Mouse (Mus musculus) liver, embryonic 12.5 days (tissue): ENCODE measurements around the gene Ttc39b. TPM values are rescaled to one million over a fixed set of nuclear protein-coding genes. Genes with fewer than 3 reads are reported as not detected.

Experiments used
- ATAC-seq: fragments of 200-750 bp; cut with Nextera tagmentation; 2 replicates; pipeline ENCODE4 v1.8.0; 2017; ENCODE audit warnings: moderate number of reproducible peaks, mild to moderate bottlenecking, moderate library complexity
- H3K27ac ChIP-seq: fragments of 300-500 bp; sonication (generic); 2 replicates; pipeline ENCODE4 v1.5.1; 2016; ENCODE audit warnings: mild to moderate bottlenecking
- H3K27me3 ChIP-seq: fragments of 300-500 bp; sonication (generic); replicated peaks from 2 replicates; pipeline ENCODE4 v1.6.1; 2016; ENCODE audit warnings: mild to moderate bottlenecking, moderate library complexity
- H3K36me3 ChIP-seq: fragments of 300-500 bp; sonication (generic); 2 replicates; pipeline ENCODE4 v1.6.1; 2016; ENCODE audit warnings: mild to moderate bottlenecking, moderate library complexity
- H3K4me1 ChIP-seq: fragments of 300-500 bp; sonication (generic); 2 replicates; pipeline ENCODE4 v1.6.1; 2016
- H3K4me2 ChIP-seq: fragments of 300-500 bp; sonication (generic); 2 replicates; pipeline ENCODE4 v1.6.1; 2016; ENCODE audit warnings: mild to moderate bottlenecking, moderate library complexity
- H3K4me3 ChIP-seq: fragments of 300-500 bp; sonication (generic); 2 replicates; pipeline ENCODE4 v1.5.1; 2016; ENCODE audit warnings: mild to moderate bottlenecking, moderate library complexity
- H3K9ac ChIP-seq: fragments of 300-500 bp; sonication (generic); 2 replicates; pipeline ENCODE4 v1.6.1; 2016; ENCODE audit warnings: mild to moderate bottlenecking, moderate library complexity
- H3K9me3 ChIP-seq: fragments of 300-500 bp; sonication (generic); replicated peaks from 2 replicates; pipeline ENCODE4 v1.6.1; 2016; ENCODE audit warnings: mild to moderate bottlenecking, moderate library complexity
- WGBS: fragments of 180-500 bp; shearing (Covaris S2); methylation state at CpG from one replicate; pipeline ENCODE4 v1.1.7; 2016; ENCODE audit not compliant: insufficient replicate concordance; 5-methylcytosine and 5-hydroxymethylcytosine counted together
- polyA plus RNA-seq: library from polyadenylated mRNA; unstranded; fragments of >200 nt; fragmentation: Nextera tagmentation; extraction: Ambion mirVana; gene quantifications from 2 replicates; pipeline ENCODE4 v1.2.1, GENCODE M21; 2016

Gene Ttc39b
- polyA plus RNA-seq, 1 experiment from 2014 or later, result 4.3 TPM

DNA sequence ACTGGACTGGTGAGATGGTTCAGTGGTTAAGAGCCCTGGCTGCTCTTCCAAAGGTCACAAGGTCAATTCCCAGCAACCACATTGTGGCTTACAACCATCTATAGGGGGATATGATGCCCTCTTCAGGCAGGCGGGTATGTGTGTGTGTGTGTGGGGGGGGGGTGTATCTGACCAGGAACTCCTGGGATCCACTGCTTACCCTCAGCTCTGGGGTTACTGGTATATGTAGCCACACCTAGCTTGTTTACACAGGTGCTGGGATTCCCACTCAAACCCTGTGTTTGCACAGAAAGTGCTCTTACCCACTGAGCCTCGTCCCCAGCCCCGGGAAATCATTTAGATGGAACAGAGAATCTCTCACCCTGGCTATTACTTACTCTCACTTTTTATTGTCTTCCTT is 13.7 kb upstream of the Ttc39b start:
- no peak for ATAC-seq
- WGBS, result 50% methylated on average over 3 of the region's 3 CpGs
- H3K9ac ChIP-seq, result no peak overlapping the region
- no peak overlapping the region for H3K4me2 ChIP-seq
- no peaks in the 10 kb centered on the region for H3K9me3 ChIP-seq
- peaks cover 13% of the 10 kb centered on the region for H3K27me3 ChIP-seq
- no peaks in the 10 kb centered on the region for H3K4me1 ChIP-seq
- H3K36me3 ChIP-seq, result no peaks in the 10 kb centered on the region
- H3K27ac ChIP-seq, result no peak overlapping the region
- no peak overlapping the region for H3K4me3 ChIP-seq

DNA sequence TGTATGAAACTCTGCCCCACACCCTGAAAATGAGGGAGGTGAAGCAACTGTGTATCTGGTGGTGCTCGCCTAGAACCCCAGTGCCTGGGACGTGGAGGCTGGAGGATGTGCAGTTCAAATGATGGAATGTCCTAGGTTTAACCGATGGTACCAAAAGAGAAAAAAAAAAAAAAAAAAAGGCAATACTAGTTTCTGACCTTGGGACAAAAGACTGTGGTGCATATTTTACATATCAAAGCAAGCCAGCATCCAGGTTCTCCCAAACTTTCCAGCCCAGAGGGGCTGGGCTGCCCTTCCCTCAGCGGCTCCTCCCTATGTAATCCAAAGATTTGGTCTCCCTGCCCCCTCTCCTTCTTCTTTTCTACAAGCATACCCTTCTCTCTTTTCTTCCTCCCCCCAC is 6.3 kb upstream of the Ttc39b start:
- Histone ChIP-seq H3K9ac (no peak overlapping the region), H3K9me3 (no peaks in the 10 kb centered on the region), H3K4me3 (no peak overlapping the region), H3K4me1 (peaks cover 11% of the 10 kb centered on the region; the same call in 1 of the 2 replicates), H3K27ac (no peak overlapping the region), H3K4me2 (no peak overlapping the region), H3K27me3 (peaks cover 13% of the 10 kb centered on the region), H3K36me3 (no peaks in the 10 kb centered on the region)
- ATAC-seq, result no peak
- WGBS, result 51% methylated on average over 4 of the region's 4 CpGs

DNA sequence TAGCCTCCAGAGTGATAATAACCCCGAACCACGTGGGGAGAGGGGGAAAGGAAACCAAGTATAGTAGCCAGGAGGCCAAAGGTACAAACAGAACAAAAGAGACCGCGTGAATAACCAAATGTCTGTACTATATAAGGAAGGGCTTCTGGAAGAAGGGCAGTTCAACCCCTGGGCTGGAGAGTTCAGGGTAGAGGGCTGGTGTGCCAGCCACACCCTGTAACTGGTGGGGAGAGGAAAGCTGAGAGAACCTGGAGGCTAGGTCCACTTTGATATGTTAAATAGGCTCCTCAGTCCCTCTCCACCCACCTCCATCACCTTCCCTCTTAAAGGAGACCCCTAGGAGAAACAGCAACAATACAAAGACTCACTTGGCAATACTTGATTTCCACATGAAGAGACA is 5.6 kb upstream of the Ttc39b start:
- ATAC-seq, result no peak
- no peak overlapping the region for H3K9ac ChIP-seq
- WGBS, result 37% methylated on average over 4 of the region's 4 CpGs

DNA sequence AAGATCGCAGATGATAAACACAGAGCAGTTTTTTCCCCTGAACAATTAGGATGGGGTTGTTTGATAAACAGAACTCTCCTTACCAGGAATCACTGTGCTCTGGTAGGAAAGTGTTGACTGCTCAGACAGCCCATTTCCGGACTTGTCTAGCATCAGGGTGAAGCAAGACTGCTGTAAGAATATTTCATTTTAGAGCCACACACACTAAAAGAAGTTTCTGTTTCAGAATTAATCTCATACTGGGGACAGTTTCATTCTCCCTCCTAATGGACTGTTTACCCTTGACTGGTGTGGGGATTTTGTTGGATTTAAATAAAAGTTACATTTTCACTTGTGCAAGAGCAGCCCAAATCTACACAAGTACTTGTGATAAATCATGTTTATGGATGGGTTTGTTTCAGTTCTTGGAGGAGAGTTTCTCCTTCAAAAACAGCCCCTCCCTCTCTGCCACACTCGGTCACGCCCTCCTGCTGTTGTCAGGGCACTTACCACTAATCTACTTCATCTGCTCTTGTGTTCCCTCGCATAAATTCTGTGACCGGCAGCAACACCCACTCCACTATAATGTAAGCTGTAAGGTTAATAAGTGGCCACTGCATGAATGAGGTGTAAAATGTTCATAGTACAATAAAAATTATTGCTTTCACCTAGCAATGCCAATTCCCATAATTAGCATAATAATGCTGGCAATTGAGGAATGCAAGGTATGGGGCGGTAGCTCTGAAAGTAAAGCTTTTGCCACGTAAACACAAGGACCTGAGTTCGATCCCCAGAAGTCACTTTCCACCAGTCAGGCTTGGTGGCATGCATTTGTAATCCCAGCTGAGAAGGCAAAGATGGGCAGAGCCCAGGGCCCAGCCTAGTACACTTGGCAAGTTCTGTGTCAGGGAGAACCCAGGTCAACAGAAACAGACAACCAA is 4.2 kb upstream of the Ttc39b start:
- no peak for ATAC-seq
- Histone ChIP-seq H3K4me2 (no peak overlapping the region), H3K4me1 (peaks cover 25% of the 10 kb centered on the region; the same call in 1 of the 2 replicates), H3K27ac (no peak overlapping the region), H3K27me3 (peaks cover 20% of the 10 kb centered on the region), H3K9me3 (no peaks in the 10 kb centered on the region), H3K9ac (no peak overlapping the region), H3K4me3 (no peak overlapping the region), H3K36me3 (no peaks in the 10 kb centered on the region)
- 40% methylated on average over 9 of the region's 9 CpGs for WGBS

More for the DNA sequence above, 5.6 kb upstream of the Ttc39b start:
- H3K4me2 ChIP-seq, result no peak overlapping the region
- H3K4me1 ChIP-seq, result peaks cover 12% of the 10 kb centered on the region; the same call in 1 of the 2 replicates
- H3K9me3 ChIP-seq, result no peaks in the 10 kb centered on the region
- no peak overlapping the region for H3K4me3 ChIP-seq
- H3K36me3 ChIP-seq, result no peaks in the 10 kb centered on the region
- H3K27me3 ChIP-seq, result peaks cover 18% of the 10 kb centered on the region
- no peak overlapping the region for H3K27ac ChIP-seq

- no peak overlapping the region for H3K9ac ChIP-seq
- H3K27me3 ChIP-seq, result peaks cover 28% of the 10 kb centered on the region
- H3K4me3 ChIP-seq, result no peak overlapping the region
- peaks cover 30% of the 10 kb centered on the region; the same call in 1 of the 2 replicates for H3K4me1 ChIP-seq
- WGBS, result 31% methylated on average over 4 of the region's 4 CpGs
- no peaks in the 10 kb centered on the region for H3K9me3 ChIP-seq
- H3K36me3 ChIP-seq, result no peaks in the 10 kb centered on the region
- H3K27ac ChIP-seq, result no peak overlapping the region
- no peak overlapping the region for H3K4me2 ChIP-seq
- ATAC-seq, result no peak
Measured at GRCm38 (mm10) chr4:83327526-83327925, 3.5 kb upstream of the Ttc39b start.

DNA sequence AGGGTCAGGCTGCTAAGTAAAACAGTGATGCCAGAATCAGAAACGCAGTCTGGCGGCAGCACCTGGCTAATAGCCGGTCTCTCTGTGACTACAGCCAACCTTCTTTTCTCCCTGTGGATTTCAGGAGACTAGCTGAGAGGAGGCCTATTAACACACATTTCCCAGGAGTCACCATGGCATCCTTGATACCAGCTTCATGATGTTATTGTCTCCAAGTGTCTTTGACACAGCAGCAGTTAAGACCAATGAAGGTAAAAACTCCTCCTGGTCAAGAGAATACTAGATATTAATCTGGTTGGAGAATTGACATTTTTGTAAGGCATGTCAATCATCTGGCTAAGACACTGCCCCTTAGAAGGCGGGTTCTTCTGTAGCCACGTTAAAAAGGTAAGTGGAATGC is 1.3 kb upstream of the Ttc39b start:
- ATAC-seq, result no peak
- WGBS, result 53% methylated on average over 5 of the region's 5 CpGs
- Histone ChIP-seq H3K4me3 (no peak overlapping the region), H3K27me3 (peaks cover 37% of the 10 kb centered on the region), H3K36me3 (no peaks in the 10 kb centered on the region), H3K4me1 (peaks cover 30% of the 10 kb centered on the region; the same call in 1 of the 2 replicates), H3K27ac (no peak overlapping the region), H3K9me3 (no peaks in the 10 kb centered on the region), H3K9ac (no peak overlapping the region), H3K4me2 (no peak overlapping the region)

GRCm38 (mm10) chr4:83323201-83323903 is 703 bp downstream of the Ttc39b start:
- peak; percentile 32 for ATAC-seq
- 3% methylated on average over 48 of the region's 48 CpGs for WGBS
- peaks cover 29% of the 10 kb centered on the region; the same call in 1 of the 2 replicates for H3K4me1 ChIP-seq
- H3K27ac ChIP-seq, result peak overlapping the region; percentile 45; the same call in 1 of the 2 replicates
- H3K36me3 ChIP-seq, result no peaks in the 10 kb centered on the region
- no peaks in the 10 kb centered on the region for H3K9me3 ChIP-seq
- H3K27me3 ChIP-seq, result peaks cover 37% of the 10 kb centered on the region
- H3K4me3 ChIP-seq, result peak overlapping the region; percentile 75
- peak overlapping the region; percentile 71 for H3K9ac ChIP-seq
- H3K4me2 ChIP-seq, result peak overlapping the region; percentile 99

GRCm38 (mm10) chr4:83319736-83320135 is 4.3 kb downstream of the Ttc39b start:
- H3K36me3 ChIP-seq, result no peaks in the 10 kb centered on the region
- H3K4me2 ChIP-seq, result no peak overlapping the region
- H3K9me3 ChIP-seq, result no peaks in the 10 kb centered on the region
- no peak for ATAC-seq
- peaks cover 23% of the 10 kb centered on the region for H3K27me3 ChIP-seq
- no peak overlapping the region for H3K27ac ChIP-seq
- peaks cover 40% of the 10 kb centered on the region for H3K4me1 ChIP-seq
- 78% methylated on average over 4 of the region's 4 CpGs for WGBS
- H3K4me3 ChIP-seq, result no peak overlapping the region
- no peak overlapping the region for H3K9ac ChIP-seq

GRCm38 (mm10) chr4:83318758-83319157 is 5.3 kb downstream of the Ttc39b start:
- H3K27me3 ChIP-seq, result peaks cover 23% of the 10 kb centered on the region
- ATAC-seq, result no peak
- H3K36me3 ChIP-seq, result no peaks in the 10 kb centered on the region
- no peak overlapping the region for H3K27ac ChIP-seq
- H3K4me3 ChIP-seq, result no peak overlapping the region
- H3K4me2 ChIP-seq, result no peak overlapping the region
- peaks cover 37% of the 10 kb centered on the region for H3K4me1 ChIP-seq
- H3K9me3 ChIP-seq, result no peaks in the 10 kb centered on the region
- H3K9ac ChIP-seq, result no peak overlapping the region
- 18% methylated on average over 3 of the region's 3 CpGs for WGBS

DNA sequence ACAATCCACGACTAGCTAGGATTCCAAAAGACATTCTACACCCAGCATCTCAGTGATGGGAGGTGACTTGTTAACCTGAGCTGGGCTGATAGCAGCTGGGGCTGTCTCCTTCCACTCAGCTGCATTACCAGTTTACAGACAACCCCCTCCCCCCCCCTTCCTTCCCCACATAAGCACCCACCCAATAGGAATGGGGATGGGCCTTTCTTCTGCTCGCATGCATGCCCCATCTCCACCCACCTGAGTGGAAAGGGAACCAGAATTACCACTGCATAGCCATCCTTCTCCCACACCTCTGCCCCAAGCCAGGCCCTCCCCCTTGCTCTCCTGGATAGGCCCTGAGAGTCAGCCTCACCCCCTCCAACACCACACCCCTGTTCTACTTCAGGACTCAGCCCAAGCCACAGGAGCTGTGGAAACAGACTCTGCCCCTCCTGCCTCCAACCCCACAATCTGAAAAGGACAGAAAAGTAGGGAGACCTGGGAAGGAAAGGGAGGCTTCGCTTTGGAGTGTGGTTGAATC is 6.2 kb downstream of the Ttc39b start:
- Histone ChIP-seq H3K9ac (no peak overlapping the region), H3K27me3 (peaks cover 16% of the 10 kb centered on the region), H3K4me3 (no peak overlapping the region), H3K4me1 (peaks cover 28% of the 10 kb centered on the region), H3K4me2 (no peak overlapping the region), H3K36me3 (no peaks in the 10 kb centered on the region), H3K27ac (no peak overlapping the region), H3K9me3 (no peaks in the 10 kb centered on the region)
- ATAC-seq, result no peak
- 47% methylated on average over 3 of the region's 3 CpGs for WGBS

DNA sequence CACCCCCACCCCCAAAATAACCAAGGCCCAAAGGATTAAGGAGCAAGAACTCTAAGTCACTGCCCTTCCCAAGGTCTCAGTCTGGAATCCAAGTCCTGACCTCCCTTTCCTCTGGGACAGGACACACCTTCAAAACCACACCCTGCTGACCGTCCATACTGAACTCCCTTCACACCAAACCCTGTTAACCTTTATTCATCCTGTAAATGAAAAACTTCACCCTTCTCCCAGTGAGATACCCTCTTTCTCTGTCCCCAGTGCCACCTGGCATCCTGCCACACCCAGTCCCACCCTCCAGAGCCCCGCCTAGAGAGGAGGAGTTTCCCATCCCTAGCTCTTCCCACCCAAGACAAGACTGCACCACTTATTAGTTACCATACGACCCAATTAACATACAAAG is 7.3 kb downstream of the Ttc39b start:
- no peak overlapping the region for H3K4me2 ChIP-seq
- WGBS, result 63% methylated on average over 3 of the region's 3 CpGs
- peaks cover 27% of the 10 kb centered on the region for H3K4me1 ChIP-seq
- H3K27me3 ChIP-seq, result peaks cover 5% of the 10 kb centered on the region; the same call in 1 of the 2 replicates
- no peaks in the 10 kb centered on the region for H3K36me3 ChIP-seq
- no peak for ATAC-seq
- no peaks in the 10 kb centered on the region for H3K9me3 ChIP-seq
- no peak overlapping the region for H3K27ac ChIP-seq
- no peak overlapping the region for H3K9ac ChIP-seq
- H3K4me3 ChIP-seq, result no peak overlapping the region

GRCm38 (mm10) chr4:83315930-83316329 is 8.1 kb downstream of the Ttc39b start:
- no peak; the same call in 1 of the 2 replicates for ATAC-seq
- Histone ChIP-seq H3K4me2 (peak overlapping the region; percentile 70), H3K4me3 (no peak overlapping the region), H3K27me3 (no peaks in the 10 kb centered on the region), H3K4me1 (peaks cover 27% of the 10 kb centered on the region), H3K9me3 (no peaks in the 10 kb centered on the region), H3K36me3 (no peaks in the 10 kb centered on the region), H3K27ac (peak overlapping the region; percentile 7; the same call in 1 of the 2 replicates), H3K9ac (peak overlapping the region; percentile 64; the same call in 1 of the 2 replicates)
- WGBS, result 61% methylated on average over 4 of the region's 4 CpGs
